Mouse (Mus musculus): ENCODE measurements around the gene Rb1. TPM values are rescaled to one million over a fixed set of nuclear protein-coding genes. Genes with fewer than 3 reads are reported as not detected.

Rb1 gene
- 18.2 and 23.7 TPM in 2 replicates for polyA plus RNA-seq (2015; fragmentation: Nextera tagmentation; extraction: Ambion mirVana)

GRCm38 (mm10) chr14:73325456-73326381 lies at the start of gene Rb1:
Rb1 (minus strand) TSS chr14:73325822.
- peak within 1 kb of the TSS; percentile 81 for H3K4me2 ChIP-seq (replicated peaks)

GRCm38 (mm10) chr14:73374315-73374890 lies 48.8 kb upstream of the Rb1 start:
- ATAC-seq (ENCODE audit: low FRiP score, low read depth) = no peak
- no peak overlapping the region for H3K4me2 ChIP-seq (replicated peaks)
- H3K4me3 ChIP-seq = no peak overlapping the region
- peaks cover 53% of the 10 kb centered on the region for H3K36me3 ChIP-seq
- H3K4me1 ChIP-seq = peaks cover 25% of the 10 kb centered on the region
- H3K27me3 ChIP-seq = no peaks in the 10 kb centered on the region
- no peaks in the 10 kb centered on the region for H3K9me3 ChIP-seq
- H3K9ac ChIP-seq = no peak overlapping the region; the same call in 1 of the 2 replicates
- WGBS = 55% methylated on average over 11 of the region's 11 CpGs
- no peak overlapping the region for H3K27ac ChIP-seq

More at GRCm38 (mm10) chr14:73325456-73326381, at the start of gene Rb1:
- Histone ChIP-seq H3K27ac (peak within 1 kb of the TSS; percentile 81), H3K4me3 (peak within 1 kb of the TSS; percentile 72), H3K27me3 (no peaks in the 10 kb centered on the region), H3K4me1 (peaks cover 14% of the 10 kb centered on the region), H3K9me3 (no peaks in the 10 kb centered on the region), H3K9ac (peak within 1 kb of the TSS; percentile 83), H3K36me3 (no peaks in the 10 kb centered on the region)
- ATAC-seq (ENCODE audit: low FRiP score, low read depth) = peak; percentile 87
- WGBS = under 1% methylated on average over 127 of the region's 135 CpGs

GRCm38 (mm10) chr14:73373606-73374005 lies 48.0 kb upstream of the Rb1 start:
- H3K4me3 ChIP-seq = no peak overlapping the region
- no peaks in the 10 kb centered on the region for H3K27me3 ChIP-seq
- WGBS = 85% methylated on average over 8 of the region's 8 CpGs
- H3K27ac ChIP-seq = no peak overlapping the region
- H3K36me3 ChIP-seq = peaks cover 54% of the 10 kb centered on the region
- no peak overlapping the region for H3K9ac ChIP-seq
- ATAC-seq (ENCODE audit: low FRiP score, low read depth) = no peak
- peaks cover 25% of the 10 kb centered on the region for H3K4me1 ChIP-seq
- H3K9me3 ChIP-seq = no peaks in the 10 kb centered on the region
- no peak overlapping the region for H3K4me2 ChIP-seq (replicated peaks)

GRCm38 (mm10) chr14:73372990-73373389 lies 47.4 kb upstream of the Rb1 start:
- H3K36me3 ChIP-seq = peaks cover 55% of the 10 kb centered on the region
- ATAC-seq (ENCODE audit: low FRiP score, low read depth) = no peak

GRCm38 (mm10) chr14:73371577-73371976 lies 46.0 kb upstream of the Rb1 start:
- Histone ChIP-seq H3K9ac (no peak overlapping the region), H3K4me1 (peaks cover 25% of the 10 kb centered on the region), H3K36me3 (peaks cover 61% of the 10 kb centered on the region), H3K4me3 (no peak overlapping the region), H3K27ac (no peak overlapping the region), H3K9me3 (no peaks in the 10 kb centered on the region), H3K27me3 (no peaks in the 10 kb centered on the region), H3K4me2 (replicated peaks) (no peak overlapping the region)
- 90% methylated on average over 4 of the region's 4 CpGs for WGBS
- no peak for ATAC-seq (ENCODE audit: low FRiP score, low read depth)

More at GRCm38 (mm10) chr14:73372990-73373389, 47.4 kb upstream of the Rb1 start:
- Histone ChIP-seq H3K9me3 (no peaks in the 10 kb centered on the region), H3K4me3 (no peak overlapping the region), H3K4me2 (replicated peaks) (no peak overlapping the region), H3K4me1 (peaks cover 25% of the 10 kb centered on the region), H3K27me3 (no peaks in the 10 kb centered on the region), H3K27ac (no peak overlapping the region), H3K9ac (no peak overlapping the region)
- WGBS = 92% methylated on average over 4 of the region's 4 CpGs

GRCm38 (mm10) chr14:73370695-73371372 lies 45.2 kb upstream of the Rb1 start:
- no peak overlapping the region for H3K9ac ChIP-seq
- no peak overlapping the region for H3K4me2 ChIP-seq (replicated peaks)
- H3K27me3 ChIP-seq = no peaks in the 10 kb centered on the region
- H3K4me3 ChIP-seq = no peak overlapping the region
- 0 out of 2 replicates have a peak overlapping the region, but pooled peaks have one; percentile 58 for H3K27ac ChIP-seq
- WGBS = 81% methylated on average over 23 of the region's 23 CpGs
- no peaks in the 10 kb centered on the region for H3K9me3 ChIP-seq
- H3K36me3 ChIP-seq = peaks cover 68% of the 10 kb centered on the region
- no peak for ATAC-seq (ENCODE audit: low FRiP score, low read depth)
- H3K4me1 ChIP-seq = peaks cover 25% of the 10 kb centered on the region

- H3K27ac ChIP-seq = 0 out of 2 replicates have a peak overlapping the region, but pooled peaks have one; percentile 58
- 84% methylated on average over 11 of the region's 11 CpGs for WGBS
- no peaks in the 10 kb centered on the region for H3K27me3 ChIP-seq
- H3K4me1 ChIP-seq = peaks cover 22% of the 10 kb centered on the region
- H3K4me2 ChIP-seq (replicated peaks) = no peak overlapping the region
- H3K9me3 ChIP-seq = no peaks in the 10 kb centered on the region
- no peak overlapping the region for H3K4me3 ChIP-seq
- H3K9ac ChIP-seq = no peak overlapping the region
- H3K36me3 ChIP-seq = peaks cover 72% of the 10 kb centered on the region
- no peak for ATAC-seq (ENCODE audit: low FRiP score, low read depth)
Measured at GRCm38 (mm10) chr14:73370078-73370670, 44.6 kb upstream of the Rb1 start.

GRCm38 (mm10) chr14:73369634-73370033 lies 44.0 kb upstream of the Rb1 start:
- H3K4me1 ChIP-seq = peaks cover 18% of the 10 kb centered on the region
- no peak overlapping the region for H3K4me3 ChIP-seq
- H3K27ac ChIP-seq = no peak overlapping the region
- no peaks in the 10 kb centered on the region for H3K9me3 ChIP-seq
- 73% methylated on average over 4 of the region's 4 CpGs for WGBS
- no peak overlapping the region for H3K4me2 ChIP-seq (replicated peaks)
- ATAC-seq (ENCODE audit: low FRiP score, low read depth) = peak; percentile 39
- peaks cover 73% of the 10 kb centered on the region for H3K36me3 ChIP-seq
- no peak overlapping the region for H3K9ac ChIP-seq
- no peaks in the 10 kb centered on the region for H3K27me3 ChIP-seq

- WGBS = 95% methylated on average over 13 of the region's 13 CpGs
- ATAC-seq (ENCODE audit: low FRiP score, low read depth) = no peak
- H3K36me3 ChIP-seq = peaks cover 75% of the 10 kb centered on the region
Measured at GRCm38 (mm10) chr14:73368966-73369365, 43.3 kb upstream of the Rb1 start.

GRCm38 (mm10) chr14:73368221-73368620 lies 42.6 kb upstream of the Rb1 start:
- WGBS = 93% methylated on average over 13 of the region's 13 CpGs
- Histone ChIP-seq H3K4me2 (replicated peaks) (no peak overlapping the region), H3K4me1 (peaks cover 7% of the 10 kb centered on the region; the same call in 1 of the 2 replicates), H3K4me3 (no peak overlapping the region), H3K9me3 (no peaks in the 10 kb centered on the region), H3K36me3 (peaks cover 83% of the 10 kb centered on the region), H3K27me3 (no peaks in the 10 kb centered on the region), H3K27ac (no peak overlapping the region), H3K9ac (no peak overlapping the region)
- no peak for ATAC-seq (ENCODE audit: low FRiP score, low read depth)

More at GRCm38 (mm10) chr14:73368966-73369365, 43.3 kb upstream of the Rb1 start:
- H3K4me3 ChIP-seq = no peak overlapping the region
- H3K9me3 ChIP-seq = no peaks in the 10 kb centered on the region
- H3K27me3 ChIP-seq = no peaks in the 10 kb centered on the region
- no peak overlapping the region for H3K27ac ChIP-seq
- H3K9ac ChIP-seq = no peak overlapping the region
- peaks cover 11% of the 10 kb centered on the region for H3K4me1 ChIP-seq
- no peak overlapping the region for H3K4me2 ChIP-seq (replicated peaks)

- Histone ChIP-seq H3K36me3 (peaks cover 95% of the 10 kb centered on the region), H3K4me3 (no peak overlapping the region), H3K27ac (no peak overlapping the region), H3K4me1 (no peaks in the 10 kb centered on the region), H3K9ac (no peak overlapping the region), H3K4me2 (replicated peaks) (no peak overlapping the region), H3K27me3 (no peaks in the 10 kb centered on the region), H3K9me3 (no peaks in the 10 kb centered on the region)
- ATAC-seq (ENCODE audit: low FRiP score, low read depth) = no peak
- 88% methylated on average over 11 of the region's 11 CpGs for WGBS
Measured at GRCm38 (mm10) chr14:73366278-73366677, 40.7 kb upstream of the Rb1 start.
